In the genomic region with DNA sequence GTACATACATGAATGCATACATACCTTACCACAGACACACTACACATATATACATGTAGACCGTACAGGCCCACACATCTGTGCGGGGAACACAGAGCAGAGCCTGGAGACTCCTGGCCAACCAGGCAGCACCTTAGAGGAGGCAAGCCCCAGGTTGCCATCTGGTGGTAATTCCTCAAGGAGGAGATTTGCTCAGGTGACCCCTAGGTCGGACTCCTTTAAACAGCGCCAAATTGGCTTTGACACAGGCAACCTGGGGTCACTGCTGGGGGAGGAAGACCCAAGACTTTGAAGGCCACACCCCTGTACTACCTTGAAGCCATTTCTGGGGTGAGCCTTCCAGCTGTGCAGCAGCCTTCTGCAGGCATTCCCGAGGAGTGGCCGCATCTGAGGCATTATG, we compare ENCODE assay signal across 17 mouse cellular contexts. TPM values are rescaled to one million over a fixed set of nuclear protein-coding genes. Genes with fewer than 3 reads are reported as not detected.
DNase-seq lines count a peak whose midpoint lies in the region; ATAC-seq and TF ChIP-seq lines count a peak whose summit lies in the region.
"Had no signal": no experiment of that assay in that cellular context is flagged by ENCODE, and none has a peak within 500 bp of the region (broad histone marks: within the 10 kb centered on the region; RNA-seq: fewer than 3 reads in every experiment).

No protein-coding gene starts in this region.

- 25% methylated on average over 6 of the region's 6 CpGs for WGBS in kidney, embryonic 14.5 days
- WGBS in thymus, adult 2 months = 91% methylated on average over 6 of the region's 6 CpGs
- 14% methylated on average over 6 of the region's 6 CpGs for WGBS in embryonic facial prominence, embryonic 12.5 days
- WGBS in stomach, postnatal 0 days = 24% methylated on average over 6 of the region's 6 CpGs

- no peaks in the 10 kb centered on the region for H3K27me3 ChIP-seq in kidney, embryonic 14.5 days (ENCODE audit: control insufficient read depth, insufficient read depth, low read length)
- H3K27me3 ChIP-seq in thymus, adult 2 months (ENCODE audit: control insufficient read depth, insufficient read depth, low read length) = no peaks in the 10 kb centered on the region
- no peaks in the 10 kb centered on the region; the same call in 1 of the 2 replicates for H3K27me3 ChIP-seq in embryonic facial prominence, embryonic 12.5 days
- no peaks in the 10 kb centered on the region for H3K27me3 ChIP-seq in stomach, postnatal 0 days (ENCODE audit: control insufficient read depth, insufficient read depth, low read length)

- DNase-seq in kidney, adult 9 months = peak; percentile 15
- DNase-seq in thymus, adult 2 months = no peak
- no peak for DNase-seq in thymus, postnatal 25 days
- no peak for DNase-seq in stomach, postnatal 0 days (ENCODE audit: low spot score)
- DNase-seq in gastrocnemius, adult 18-20 months (ENCODE audit: low spot score) = no peak
- DNase-seq in layer of hippocampus, adult 8-10 months (ENCODE audit: low spot score in 2 of 2) = no peak
- DNase-seq: adrenal gland, postnatal 25 days; cerebellum, postnatal 25 days; gastrocnemius, postnatal 36 days; liver; lung, postnatal 14 days; thymus, postnatal 36 days had no signal

- no peak overlapping the region for H3K9ac ChIP-seq in kidney, embryonic 14.5 days (ENCODE audit: low read depth, low read length)
- no peak overlapping the region for H3K9ac ChIP-seq in embryonic facial prominence, embryonic 12.5 days
- H3K9ac ChIP-seq in stomach, postnatal 0 days (ENCODE audit: low read length) = no peak overlapping the region
- H3K9ac ChIP-seq: heart, embryonic 12.5 days; hindbrain, embryonic 12.5 days; midbrain, embryonic 12.5 days had no signal

- no peak overlapping the region for H3K4me3 ChIP-seq in kidney, embryonic 14.5 days (ENCODE audit: low read length)
- no peak overlapping the region for H3K4me3 ChIP-seq in thymus, adult 2 months (ENCODE audit: control insufficient read depth, insufficient read depth, low read length)
- H3K4me3 ChIP-seq in embryonic facial prominence, embryonic 12.5 days = no peak overlapping the region
- no peak overlapping the region for H3K4me3 ChIP-seq in stomach, postnatal 0 days (ENCODE audit: low read depth, low read length)
- H3K4me3 ChIP-seq: heart, embryonic 12.5 days; hindbrain, embryonic 12.5 days; midbrain, embryonic 12.5 days had no signal

- H3K9me3 ChIP-seq in kidney, embryonic 14.5 days (ENCODE audit: control insufficient read depth, low read length) = no peaks in the 10 kb centered on the region
- no peaks in the 10 kb centered on the region for H3K9me3 ChIP-seq in embryonic facial prominence, embryonic 12.5 days
- no peaks in the 10 kb centered on the region for H3K9me3 ChIP-seq in stomach, postnatal 0 days (ENCODE audit: control insufficient read depth, low read length)
- H3K9me3 ChIP-seq: heart, embryonic 12.5 days; hindbrain, embryonic 12.5 days; midbrain, embryonic 12.5 days had no signal

- TF ChIP-seq POLR2A in thymus, adult 2 months (IDR thresholded peaks at IDR 0.05; ENCODE audit: control insufficient read depth, extremely low read depth, insufficient read depth, low read length, poor library complexity) = no peak

- no peak overlapping the region for H3K4me2 ChIP-seq in kidney, embryonic 14.5 days (replicated peaks; ENCODE audit: low read depth, low read length)
- H3K4me2 ChIP-seq in embryonic facial prominence, embryonic 12.5 days (replicated peaks) = no peak overlapping the region
- H3K4me2 ChIP-seq in stomach, postnatal 0 days (replicated peaks; ENCODE audit: low read depth) = no peak overlapping the region
- H3K4me2 ChIP-seq: heart, embryonic 12.5 days; hindbrain, embryonic 12.5 days; midbrain, embryonic 12.5 days had no signal

- peak; percentile 31; the same call in 1 of the 2 replicates for TF ChIP-seq CTCF in thymus, adult 2 months (IDR thresholded peaks at IDR 0.05; ENCODE audit: borderline replicate concordance, control insufficient read depth, extremely low read depth, insufficient read depth, low read length, poor library complexity)
- peak; percentile 68 for TF ChIP-seq CTCF in stomach, postnatal 0 days (IDR thresholded peaks at IDR 0.05; ENCODE audit: low read depth)

- no peak for TF ChIP-seq EP300 in stomach, postnatal 0 days (optimal IDR thresholded peaks at IDR 0.05)

- H3K27ac ChIP-seq in kidney, embryonic 14.5 days (ENCODE audit: low read depth, low read length) = no peak overlapping the region
- H3K27ac ChIP-seq in thymus, adult 2 months (ENCODE audit: control insufficient read depth, insufficient read depth, low read length) = no peak overlapping the region
- H3K27ac ChIP-seq in embryonic facial prominence, embryonic 12.5 days = peak overlapping the region; percentile 76
- no peak overlapping the region for H3K27ac ChIP-seq in stomach, postnatal 0 days (replicated peaks)
- H3K27ac ChIP-seq: hindbrain, embryonic 12.5 days; midbrain, embryonic 12.5 days had no signal

- peaks cover 14% of the 10 kb centered on the region for H3K4me1 ChIP-seq in kidney, embryonic 14.5 days (ENCODE audit: control insufficient read depth, insufficient read depth, low read length)
- peaks cover 9% of the 10 kb centered on the region for H3K4me1 ChIP-seq in thymus, adult 2 months (replicated peaks; ENCODE audit: control insufficient read depth, insufficient read depth, low read length)
- peaks cover 42% of the 10 kb centered on the region for H3K4me1 ChIP-seq in embryonic facial prominence, embryonic 12.5 days
- H3K4me1 ChIP-seq in stomach, postnatal 0 days (replicated peaks; ENCODE audit: control insufficient read depth, insufficient read depth) = no peaks in the 10 kb centered on the region

- no peak for ATAC-seq in kidney, embryonic 14.5 days (ENCODE audit: low FRiP score, low TSS enrichment)
- no peak for ATAC-seq in embryonic facial prominence, embryonic 12.5 days (ENCODE audit: insufficient number of reproducible peaks, insufficient read depth, low FRiP score, low TSS enrichment)
- no peak for ATAC-seq in stomach, postnatal 0 days (ENCODE audit: low FRiP score, low TSS enrichment)

- no peaks in the 10 kb centered on the region for H3K36me3 ChIP-seq in kidney, embryonic 14.5 days (ENCODE audit: control insufficient read depth, insufficient read depth, low read length)
- no peaks in the 10 kb centered on the region for H3K36me3 ChIP-seq in thymus, adult 2 months (ENCODE audit: control insufficient read depth, insufficient read depth, low read length)
- H3K36me3 ChIP-seq in embryonic facial prominence, embryonic 12.5 days = no peaks in the 10 kb centered on the region
- no peaks in the 10 kb centered on the region for H3K36me3 ChIP-seq in stomach, postnatal 0 days (ENCODE audit: control insufficient read depth, insufficient read depth, low read length)
- H3K36me3 ChIP-seq: heart, embryonic 12.5 days; hindbrain, embryonic 12.5 days; midbrain, embryonic 12.5 days had no signal

RNA-seq across cellular contexts. Expression of a gene that starts 47.7 kb away (rescaled TPM):
- polyA plus RNA-seq in kidney, embryonic 14.5 days (2014; fragmentation: Nextera tagmentation; extraction: Ambion mirVana) = 0.20 TPM in 1 of 2 replicates, not detected in the other
- polyA plus RNA-seq in thymus, adult 2 months (2012; rRNA removed) = 0.40 and 0.50 TPM in 2 replicates
- polyA plus RNA-seq in embryonic facial prominence, embryonic 12.5 days (2016; fragmentation: Nextera tagmentation; extraction: Ambion mirVana) = 0.29 TPM in 1 of 2 replicates, not detected in the other
- 0.25 and 0.29 TPM in 2 replicates for polyA plus RNA-seq in stomach, postnatal 0 days (2015; fragmentation: Nextera tagmentation; extraction: Ambion mirVana)
- not detected for total RNA-seq in gastrocnemius, adult 18-20 months (2021)
- not detected for total RNA-seq in layer of hippocampus, adult 8-10 months (2022)
- total RNA-seq: adrenal gland, postnatal 25 days; gastrocnemius, postnatal 36 days had no signal
- polyA plus RNA-seq: heart, embryonic 12.5 days had no signal
